Mouse (Mus musculus) neutrophil, adult 5-6 weeks (primary cell): ENCODE results near the gene Gtf2a1l. TPM values are rescaled to one million over a fixed set of nuclear protein-coding genes. Genes with fewer than 3 reads are reported as not detected.

Source experiments
- ATAC-seq: fragments of 151-379, 151-347 bp; 2 replicates; pipeline ENCODE4 v1.8.0; 2017; ENCODE audit warnings: mild to moderate bottlenecking, moderate TSS enrichment; ENCODE audit not compliant: insufficient number of reproducible peaks, poor library complexity, low FRiP score, severe bottlenecking; ENCODE audit errors: extremely low read depth
- total RNA-seq: library from RNA; stranded (forward); fragments of 200-1000 nt; gene quantifications from 2 replicates; pipeline ENCODE4 v1.2.3, GENCODE M21; 2017

The Gtf2a1l gene
- total RNA-seq, 1 experiment from 2014 or later, result 1.0 TPM

DNA sequence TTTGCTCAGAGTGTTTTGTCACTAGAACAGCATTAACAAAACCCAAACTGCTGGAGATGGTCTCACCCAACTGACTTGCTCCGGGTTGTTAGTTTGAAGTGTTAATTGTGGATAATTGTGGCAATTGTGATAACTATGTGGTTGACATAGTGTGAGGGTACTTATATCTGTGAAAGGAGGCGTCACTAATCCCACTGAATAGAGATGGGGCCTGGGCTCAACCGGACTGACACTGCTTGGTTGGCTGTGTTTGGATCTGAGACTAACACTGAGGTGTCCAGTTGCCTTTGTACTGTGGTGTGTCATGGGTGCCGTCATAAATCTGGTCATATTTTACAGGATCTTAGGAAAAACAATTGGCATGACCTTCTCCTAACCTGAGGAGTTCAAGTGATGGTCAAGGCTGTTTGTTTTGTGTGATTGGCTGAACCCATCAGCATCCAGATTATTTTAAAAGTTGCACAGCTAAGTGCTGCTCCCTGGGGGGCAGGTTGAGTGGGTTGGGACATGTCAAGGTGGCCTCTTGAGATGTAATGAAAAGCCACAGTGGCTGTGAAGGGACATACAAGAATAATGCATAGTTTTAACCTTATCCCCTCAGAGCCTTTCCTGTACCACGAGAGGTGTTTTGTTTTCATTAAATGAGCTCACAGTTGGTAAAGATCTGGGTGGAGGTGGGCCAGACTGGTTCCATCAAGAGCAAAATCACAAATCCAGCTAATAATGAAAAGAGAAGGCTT lies 95.1 kb downstream of the Gtf2a1l start:
- ATAC-seq, result no peak

DNA sequence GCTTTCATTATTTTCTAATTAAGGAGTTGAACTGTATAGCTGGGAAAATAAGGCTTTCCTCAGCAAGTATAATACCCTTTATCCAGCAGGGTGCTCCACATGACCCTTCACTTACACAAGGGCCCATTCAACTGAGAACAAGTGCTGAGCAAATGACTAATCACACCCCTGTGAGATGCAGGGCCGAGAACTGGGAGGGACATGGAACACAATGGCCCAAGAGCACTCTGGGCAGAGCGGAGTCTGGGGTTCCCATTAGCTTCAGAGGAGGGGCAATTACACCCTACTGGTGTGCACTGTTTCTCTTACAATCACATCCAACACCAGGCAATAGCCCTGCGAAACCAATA lies 95.7 kb downstream of the Gtf2a1l start:
- ATAC-seq, result no peak

Other genes starting within 250 kb of the Gtf2a1l start
- gene Foxn2, start 227.9 kb upstream of the Gtf2a1l start, total RNA-seq, result 58.8 and 62.8 TPM in 2 replicates
- gene Ppp1r21, start 138.5 kb upstream of the Gtf2a1l start, total RNA-seq, result 60.7 and 62.0 TPM in 2 replicates
- not detected in 2 replicates for gene Ston1, start 71.0 kb upstream of the Gtf2a1l start, total RNA-seq
- not detected in 2 replicates for gene Lhcgr, start 123.3 kb downstream of the Gtf2a1l start, total RNA-seq